Mouse (Mus musculus): ENCODE measurements around the gene Wdr11. TPM values are rescaled to one million over a fixed set of nuclear protein-coding genes. Genes with fewer than 3 reads are reported as not detected.

Gene Wdr11
- total RNA-seq (2021), result 10 to 100 TPM; 31.1 to 39.6 TPM
- long read RNA-seq, experiment 1, full-length matches to known transcripts, result 24 of 31 reads
- long read RNA-seq, experiment 1, partial matches to known transcripts, result 4 of 31 reads
- long read RNA-seq, experiment 1, other reads (novel, unspliced or antisense), result 3 of 31 reads
- long read RNA-seq, experiment 2, full-length matches to known transcripts, result 45 of 83 reads
- long read RNA-seq, experiment 2, partial matches to known transcripts, result 29 of 83 reads
- long read RNA-seq, experiment 2, other reads (novel, unspliced or antisense), result 9 of 83 reads

GRCm38 (mm10) chr7:129591371-129592131 is at the start of gene Wdr11:
Gene Wdr11 (plus strand): TSS chr7:129591863.
- peak; percentile 73 to 74 for DNase-seq (ENCODE audit: low spot score in 2 of 2)

GRCm38 (mm10) chr7:129567541-129567940 is 24.1 kb upstream of the Wdr11 start:
- no peak for DNase-seq (ENCODE audit: low spot score in 2 of 2)

GRCm38 (mm10) chr7:129568338-129568737 is 23.3 kb upstream of the Wdr11 start:
- DNase-seq (ENCODE audit: low spot score in 2 of 2), result no peak

- DNase-seq (ENCODE audit: low spot score in 2 of 2), result no peak
Measured at GRCm38 (mm10) chr7:129574471-129574870, 17.2 kb upstream of the Wdr11 start.

- no peak for DNase-seq (ENCODE audit: low spot score in 2 of 2)
Measured at GRCm38 (mm10) chr7:129575110-129575784, 16.4 kb upstream of the Wdr11 start.

GRCm38 (mm10) chr7:129592132-129592745 is 576 bp downstream of the Wdr11 start:
- DNase-seq (ENCODE audit: low spot score in 2 of 2), result no peak

GRCm38 (mm10) chr7:129597186-129597585 is 5.5 kb downstream of the Wdr11 start:
- no peak for DNase-seq (ENCODE audit: low spot score in 2 of 2)

- no peak for DNase-seq (ENCODE audit: low spot score in 2 of 2)
Measured at GRCm38 (mm10) chr7:129606291-129606690, 14.6 kb downstream of the Wdr11 start.

- DNase-seq (ENCODE audit: low spot score in 2 of 2), result no peak
Measured at GRCm38 (mm10) chr7:129621141-129621540, 29.5 kb downstream of the Wdr11 start.

GRCm38 (mm10) chr7:129630351-129630750 is 38.7 kb downstream of the Wdr11 start:
- no peak for DNase-seq (ENCODE audit: low spot score in 2 of 2)

- no peak for DNase-seq (ENCODE audit: low spot score in 2 of 2)
Measured at GRCm38 (mm10) chr7:129631453-129631852, 39.8 kb downstream of the Wdr11 start.

- DNase-seq (ENCODE audit: low spot score in 2 of 2), result no peak
Measured at GRCm38 (mm10) chr7:129635898-129636640, 44.4 kb downstream of the Wdr11 start.

- DNase-seq (ENCODE audit: low spot score in 2 of 2), result no peak
Measured at GRCm38 (mm10) chr7:129636992-129637391, 45.3 kb downstream of the Wdr11 start.

GRCm38 (mm10) chr7:129637906-129638475 is 46.3 kb downstream of the Wdr11 start:
- DNase-seq (ENCODE audit: low spot score in 2 of 2), result no peak

GRCm38 (mm10) chr7:129639006-129639405 is 47.3 kb downstream of the Wdr11 start:
- no peak for DNase-seq (ENCODE audit: low spot score in 2 of 2)

- DNase-seq (ENCODE audit: low spot score in 2 of 2), result no peak
Measured at GRCm38 (mm10) chr7:129639833-129640232, 48.2 kb downstream of the Wdr11 start.

- no peak for DNase-seq (ENCODE audit: low spot score in 2 of 2)
Measured at GRCm38 (mm10) chr7:129643290-129643689, 51.6 kb downstream of the Wdr11 start.

- DNase-seq (ENCODE audit: low spot score in 2 of 2), result no peak
Measured at GRCm38 (mm10) chr7:129647798-129648197, 56.1 kb downstream of the Wdr11 start.

- DNase-seq (ENCODE audit: low spot score in 2 of 2), result peak; percentile 86 to 90
Measured at GRCm38 (mm10) chr7:129648938-129649337, 57.3 kb downstream of the Wdr11 start.

- DNase-seq (ENCODE audit: low spot score in 2 of 2), result no peak
Measured at GRCm38 (mm10) chr7:129650717-129651116, 59.1 kb downstream of the Wdr11 start.
